In genomic region chr2:115384414-115385180, GRCm38 (mm10) we compare ENCODE assay signal across 9 mouse cellular contexts.
DNase-seq lines count a peak whose midpoint lies in the region; ATAC-seq lines count a peak whose summit lies in the region.
"Had no signal": no experiment of that assay in that cellular context is flagged by ENCODE, and none has a peak within 500 bp of the region (broad histone marks: within the 10 kb centered on the region; RNA-seq: fewer than 3 reads in every experiment).

No protein-coding gene starts in this region.

- H3K36me3 ChIP-seq in forebrain, embryonic 13.5 days (ENCODE audit: poor library complexity, severe bottlenecking) = no peaks in the 10 kb centered on the region
- H3K36me3 ChIP-seq in forebrain, embryonic 11.5 days (ENCODE audit: control insufficient read depth, insufficient read depth, low read length) = no peaks in the 10 kb centered on the region
- H3K36me3 ChIP-seq in midbrain, embryonic 11.5 days (ENCODE audit: control insufficient read depth, insufficient read depth, low read length) = no peaks in the 10 kb centered on the region
- H3K36me3 ChIP-seq in midbrain, embryonic 10.5 days = no peaks in the 10 kb centered on the region

- 41% methylated on average over 13 of the region's 13 CpGs for WGBS in forebrain, embryonic 13.5 days
- WGBS in forebrain, embryonic 11.5 days = 56% methylated on average over 13 of the region's 13 CpGs
- WGBS in midbrain, embryonic 11.5 days = 74% methylated on average over 13 of the region's 13 CpGs
- 76% methylated on average over 13 of the region's 13 CpGs for WGBS in midbrain, embryonic 10.5 days

- no peak for DNase-seq in forebrain, embryonic 11.5 days (ENCODE audit: low spot score)
- DNase-seq in midbrain, embryonic 11.5 days (ENCODE audit: low spot score, missing footprints) = peak; percentile 85
- DNase-seq in midbrain, embryonic 10.5 days (ENCODE audit: low spot score) = no peak
- peak; percentile 14 for DNase-seq in lung, postnatal 10 days
- peak; percentile 16 for DNase-seq in yolk sac, embryonic 10.5 days (ENCODE audit: low spot score)
- DNase-seq in c-Kit-positive CD71-positive TER-119-positive erythroid progenitor cells, embryonic 14.5 days (ENCODE audit: low spot score) = no peak
- DNase-seq in left cerebral cortex, postnatal 36 days (ENCODE audit: low spot score in 2 of 2) = no peak
- DNase-seq: cerebellum, adult 2 months had no signal

- intact Hi-C loops in left cerebral cortex, postnatal 36 days (cut with DNase I) = no loop called here

- H3K9ac ChIP-seq in forebrain, embryonic 13.5 days = no peak overlapping the region
- no peak overlapping the region for H3K9ac ChIP-seq in forebrain, embryonic 11.5 days (ENCODE audit: low read length)
- no peak overlapping the region for H3K9ac ChIP-seq in midbrain, embryonic 11.5 days (ENCODE audit: low read length)

- H3K4me1 ChIP-seq in forebrain, embryonic 13.5 days = peaks cover 16% of the 10 kb centered on the region
- 0 out of 2 replicates have a peak, but pooled peaks cover 7% of the 10 kb centered on the region for H3K4me1 ChIP-seq in forebrain, embryonic 11.5 days (replicated peaks; ENCODE audit: control insufficient read depth, insufficient read depth, low read length)
- peaks cover 9% of the 10 kb centered on the region; the same call in 1 of the 2 replicates for H3K4me1 ChIP-seq in midbrain, embryonic 11.5 days (ENCODE audit: control insufficient read depth, insufficient read depth, low read length)
- peaks cover 20% of the 10 kb centered on the region for H3K4me1 ChIP-seq in midbrain, embryonic 10.5 days

- no peaks in the 10 kb centered on the region for H3K9me3 ChIP-seq in forebrain, embryonic 13.5 days (replicated peaks)
- no peaks in the 10 kb centered on the region for H3K9me3 ChIP-seq in forebrain, embryonic 11.5 days (ENCODE audit: control insufficient read depth, low read length)
- H3K9me3 ChIP-seq in midbrain, embryonic 11.5 days (ENCODE audit: control insufficient read depth, low read length) = no peaks in the 10 kb centered on the region
- no peaks in the 10 kb centered on the region for H3K9me3 ChIP-seq in midbrain, embryonic 10.5 days (replicated peaks)

- no peak overlapping the region for H3K4me3 ChIP-seq in forebrain, embryonic 13.5 days
- H3K4me3 ChIP-seq in forebrain, embryonic 11.5 days (ENCODE audit: low read depth, low read length) = no peak overlapping the region
- H3K4me3 ChIP-seq in midbrain, embryonic 11.5 days (ENCODE audit: low read depth, low read length) = no peak overlapping the region
- H3K4me3 ChIP-seq in midbrain, embryonic 10.5 days = no peak overlapping the region

- H3K4me2 ChIP-seq in forebrain, embryonic 13.5 days = no peak overlapping the region
- H3K4me2 ChIP-seq in forebrain, embryonic 11.5 days (ENCODE audit: low read depth, low read length, severe bottlenecking) = no peak overlapping the region
- H3K4me2 ChIP-seq in midbrain, embryonic 11.5 days = no peak overlapping the region

- H3K27ac ChIP-seq in forebrain, embryonic 13.5 days = no peak overlapping the region
- no peak overlapping the region for H3K27ac ChIP-seq in forebrain, embryonic 11.5 days (ENCODE audit: low read depth, low read length)
- H3K27ac ChIP-seq in midbrain, embryonic 11.5 days (ENCODE audit: low read depth, low read length) = no peak overlapping the region
- H3K27ac ChIP-seq in midbrain, embryonic 10.5 days (replicated peaks) = no peak overlapping the region

- ATAC-seq in forebrain, embryonic 13.5 days = peak; percentile 13; the same call in 1 of the 2 replicates
- no peak; the same call in 1 of the 2 replicates for ATAC-seq in forebrain, embryonic 11.5 days (replicated peaks; ENCODE audit: low FRiP score)
- ATAC-seq in midbrain, embryonic 11.5 days (ENCODE audit: low FRiP score) = no peak

- H3K27me3 ChIP-seq in forebrain, embryonic 13.5 days = 0 out of 2 replicates have a peak, but pooled peaks cover 3% of the 10 kb centered on the region
- H3K27me3 ChIP-seq in forebrain, embryonic 11.5 days (ENCODE audit: control insufficient read depth, insufficient read depth, low read length) = no peaks in the 10 kb centered on the region
- H3K27me3 ChIP-seq in midbrain, embryonic 11.5 days (ENCODE audit: control insufficient read depth, insufficient read depth, low read length) = no peaks in the 10 kb centered on the region
- peaks cover 10% of the 10 kb centered on the region; the same call in 1 of the 2 replicates for H3K27me3 ChIP-seq in midbrain, embryonic 10.5 days (ENCODE audit: low read depth, poor library complexity, severe bottlenecking)

Comparison
In these comparisons a context has a peak if more than half of its experiments do, and no peak if none do; other contexts are left out.
1. DNase-seq: peak in midbrain, embryonic 11.5 days (single experiment), lung, postnatal 10 days (single experiment) and yolk sac, embryonic 10.5 days (single experiment); none in forebrain, embryonic 11.5 days (single experiment), midbrain, embryonic 10.5 days (single experiment), c-Kit-positive CD71-positive TER-119-positive erythroid progenitor cells, embryonic 14.5 days (single experiment) and left cerebral cortex, postnatal 36 days (0 of 2).